Mouse (Mus musculus) neural tube, embryonic 15.5 days (tissue): ENCODE data around the gene AY358078. TPM values are rescaled to one million over a fixed set of nuclear protein-coding genes. Genes with fewer than 3 reads are reported as not detected.
"Not testable (repeated sequence)": the region's sequence is repeated elsewhere in the genome, so short reads cannot be mapped to it uniquely, and the experiment has no call there.

Experiments
- ATAC-seq: fragments of 200-750 bp; cut with Nextera tagmentation; 2 replicates; pipeline ENCODE4 v1.8.0; 2017; ENCODE audit warnings: mild to moderate bottlenecking, moderate TSS enrichment, moderate library complexity; ENCODE audit not compliant: low FRiP score
- H3K27ac ChIP-seq: fragments of 300-500 bp; sonication (generic); replicated peaks from 2 replicates; pipeline ENCODE4 v1.5.1; 2015; ENCODE audit warnings: mild to moderate bottlenecking, inconsistent platforms
- H3K27me3 ChIP-seq: fragments of 300-500 bp; sonication (generic); replicated peaks from 2 replicates; pipeline ENCODE4 v1.6.1; 2015; ENCODE audit warnings: inconsistent platforms
- H3K36me3 ChIP-seq: fragments of 300-500 bp; sonication (generic); 2 replicates; pipeline ENCODE4 v1.6.1; 2015; ENCODE audit warnings: inconsistent platforms
- H3K4me1 ChIP-seq: fragments of 300-500 bp; sonication (generic); 2 replicates; pipeline ENCODE4 v1.6.1; 2015; ENCODE audit warnings: inconsistent platforms
- H3K4me2 ChIP-seq: fragments of 300-500 bp; sonication (generic); 2 replicates; pipeline ENCODE4 v1.6.1; 2015; ENCODE audit warnings: inconsistent platforms, mild to moderate bottlenecking, moderate library complexity
- H3K4me3 ChIP-seq: fragments of 300-500 bp; sonication (generic); replicated peaks from 2 replicates; pipeline ENCODE4 v1.5.1; 2015; ENCODE audit warnings: mild to moderate bottlenecking, inconsistent platforms
- H3K9ac ChIP-seq: fragments of 300-500 bp; sonication (generic); replicated peaks from 2 replicates; pipeline ENCODE4 v1.6.1; 2015; ENCODE audit warnings: mild to moderate bottlenecking, inconsistent platforms
- H3K9me3 ChIP-seq: fragments of 300-500 bp; sonication (generic); replicated peaks from 2 replicates; pipeline ENCODE4 v1.6.1; 2016; ENCODE audit warnings: inconsistent platforms
- WGBS: fragments of 180-500 bp; shearing (Covaris S2); methylation state at CpG from one replicate; pipeline ENCODE4 v1.1.7; 2015; ENCODE audit warnings: mixed read lengths; 5-methylcytosine and 5-hydroxymethylcytosine counted together
- polyA plus RNA-seq: library from polyadenylated mRNA; unstranded; fragments of >200 nt; fragmentation: Nextera tagmentation; extraction: Ambion mirVana; gene quantifications from 2 replicates; pipeline ENCODE4 v1.2.1, GENCODE M21; 2015

The AY358078 gene
- polyA plus RNA-seq, result not detected in 2 replicates

DNA sequence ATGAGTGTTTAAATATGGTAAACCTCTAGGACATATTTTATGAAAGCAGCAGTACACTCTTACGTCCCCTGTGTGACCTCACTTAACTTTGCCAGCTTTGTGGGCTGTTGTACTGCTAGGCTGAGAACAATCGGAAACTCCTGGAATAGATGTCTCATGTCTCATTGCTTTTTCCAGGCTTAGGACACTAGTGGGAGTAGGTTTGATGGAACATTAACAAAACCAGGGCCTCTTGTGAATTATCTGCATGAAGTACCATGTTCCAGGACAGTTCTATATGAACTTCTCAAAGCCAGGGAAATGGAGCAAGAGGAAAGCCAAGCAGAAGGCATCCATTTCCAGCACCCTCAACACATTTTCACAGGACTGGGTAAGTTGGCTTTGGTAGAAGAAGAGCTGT is at the start of gene AY358078:
AY358078 (plus strand) TSS at position 301 of the 400 bp plus-strand sequence.
- no peak within 1 kb of the TSS for H3K27ac ChIP-seq
- no peaks in the 10 kb centered on the region for H3K36me3 ChIP-seq
- H3K27me3 ChIP-seq, result no peaks in the 10 kb centered on the region
- ATAC-seq, result no peak
- WGBS, result 92% methylated on average over 2 of the region's 2 CpGs
- no peak within 1 kb of the TSS for H3K4me3 ChIP-seq
- H3K4me1 ChIP-seq, result no peaks in the 10 kb centered on the region
- no peak within 1 kb of the TSS for H3K9ac ChIP-seq
- no peaks in the 10 kb centered on the region for H3K9me3 ChIP-seq
- H3K4me2 ChIP-seq, result no peak within 1 kb of the TSS

DNA sequence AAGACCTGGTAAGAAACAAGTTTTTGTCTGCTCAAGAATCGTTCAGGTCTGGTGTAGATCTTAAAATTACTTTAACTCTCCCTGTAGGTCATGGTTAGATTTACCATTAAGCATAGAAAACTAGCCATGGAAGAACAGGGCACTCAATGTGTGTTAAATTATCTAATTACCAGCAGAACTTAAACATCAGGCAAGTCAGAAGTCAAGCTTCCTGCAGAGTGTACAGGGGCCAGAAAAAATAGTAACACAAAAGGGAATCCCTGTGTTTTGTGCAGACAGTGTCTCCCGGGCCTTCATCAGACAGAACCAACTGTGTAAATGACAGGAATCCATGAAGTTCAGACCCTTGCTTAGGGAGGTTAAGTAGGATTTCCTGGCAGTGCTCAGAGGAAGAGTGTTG is 43.9 kb upstream of the AY358078 start:
- no peaks in the 10 kb centered on the region for H3K36me3 ChIP-seq
- H3K27me3 ChIP-seq, result no peaks in the 10 kb centered on the region
- 76% methylated on average over 2 of the region's 2 CpGs for WGBS
- H3K27ac ChIP-seq, result no peak overlapping the region
- no peak overlapping the region for H3K4me3 ChIP-seq
- no peak overlapping the region for H3K4me2 ChIP-seq
- no peak overlapping the region for H3K9ac ChIP-seq
- no peaks in the 10 kb centered on the region for H3K4me1 ChIP-seq
- no peaks in the 10 kb centered on the region for H3K9me3 ChIP-seq
- ATAC-seq, result no peak

DNA sequence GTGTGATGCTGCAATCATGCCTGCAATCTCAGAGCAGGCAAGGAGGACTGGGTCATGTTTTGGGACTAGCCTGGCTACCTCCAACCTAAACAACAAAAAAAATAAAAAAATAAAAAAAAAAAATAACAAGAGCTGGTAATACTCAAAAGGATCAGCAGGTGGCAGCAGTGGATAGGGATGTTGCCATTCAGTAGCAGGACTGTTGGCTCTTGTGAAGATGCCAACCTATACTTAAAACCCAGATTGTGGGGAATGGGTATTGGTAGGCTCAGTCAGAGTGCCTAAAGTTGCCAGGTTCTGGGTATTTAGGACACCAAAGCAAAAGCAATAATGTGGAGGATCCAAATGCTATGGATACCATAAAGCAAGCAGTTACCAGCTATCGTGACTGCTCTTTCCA is 28.5 kb upstream of the AY358078 start:
- not testable (repeated sequence) for H3K4me1 ChIP-seq, H3K36me3 ChIP-seq, ATAC-seq, H3K9ac ChIP-seq, H3K27me3 ChIP-seq, H3K4me2 ChIP-seq, H3K27ac ChIP-seq, H3K4me3 ChIP-seq, H3K9me3 ChIP-seq
- WGBS, result 92% methylated on average over 1 of the region's 1 CpGs

DNA sequence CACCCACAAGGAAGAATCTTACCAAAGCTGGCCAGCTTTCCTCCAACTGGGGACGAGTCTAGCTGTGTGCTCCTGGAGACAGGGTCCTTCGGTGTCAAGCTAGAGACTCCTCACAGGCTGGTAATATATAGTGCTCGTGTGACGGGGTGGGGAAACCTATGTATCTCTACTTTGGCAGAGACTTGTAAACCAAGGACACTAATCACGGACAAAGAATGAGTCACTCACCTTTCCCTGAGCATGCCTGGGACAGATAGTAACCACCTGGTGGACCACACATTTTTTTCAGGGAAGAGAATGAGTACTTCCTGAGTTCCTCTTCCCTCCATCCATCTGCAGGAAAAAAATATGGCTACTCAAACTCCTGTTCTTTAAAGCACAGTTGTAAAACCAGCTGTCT is 26.4 kb upstream of the AY358078 start, which contains the start of gene Ang4:
Ang4 (minus strand) TSS at position 101 of the 400 bp plus-strand sequence.
- H3K4me2 ChIP-seq, result no peak within 1 kb of the TSS
- ATAC-seq, result no peak
- no peak within 1 kb of the TSS for H3K27ac ChIP-seq
- no peak within 1 kb of the TSS for H3K9ac ChIP-seq
- H3K9me3 ChIP-seq, result no peaks in the 10 kb centered on the region
- H3K4me1 ChIP-seq, result no peaks in the 10 kb centered on the region
- WGBS, result 86% methylated on average over 5 of the region's 5 CpGs
- no peaks in the 10 kb centered on the region for H3K27me3 ChIP-seq
- H3K36me3 ChIP-seq, result no peaks in the 10 kb centered on the region
- H3K4me3 ChIP-seq, result no peak within 1 kb of the TSS

DNA sequence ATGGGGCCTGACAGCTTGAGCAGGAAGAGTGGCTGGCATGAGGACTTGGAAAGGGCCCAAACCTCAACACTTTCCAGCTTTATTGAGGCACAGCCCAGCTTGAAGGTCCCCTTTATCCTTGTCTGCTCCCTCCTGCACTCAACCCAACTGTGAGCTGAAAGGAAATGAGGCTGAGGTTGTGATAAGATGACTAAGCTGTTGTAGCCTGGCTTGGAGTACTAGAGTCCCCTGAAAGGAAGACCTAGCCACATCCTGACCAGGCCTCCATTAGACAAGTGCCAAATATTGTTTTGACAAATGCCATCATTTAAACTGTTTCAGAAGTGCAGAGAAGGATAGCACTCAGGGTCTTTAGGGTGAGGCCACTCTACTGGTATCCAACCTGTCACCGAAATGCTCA is 22.1 kb upstream of the AY358078 start:
- Histone ChIP-seq H3K9me3 (no peaks in the 10 kb centered on the region), H3K4me3 (no peak overlapping the region), H3K9ac (no peak overlapping the region), H3K4me2 (no peak overlapping the region), H3K27me3 (no peaks in the 10 kb centered on the region), H3K27ac (no peak overlapping the region), H3K36me3 (no peaks in the 10 kb centered on the region), H3K4me1 (no peaks in the 10 kb centered on the region)
- WGBS, result 100% methylated on average over 1 of the region's 1 CpGs
- ATAC-seq, result no peak

DNA sequence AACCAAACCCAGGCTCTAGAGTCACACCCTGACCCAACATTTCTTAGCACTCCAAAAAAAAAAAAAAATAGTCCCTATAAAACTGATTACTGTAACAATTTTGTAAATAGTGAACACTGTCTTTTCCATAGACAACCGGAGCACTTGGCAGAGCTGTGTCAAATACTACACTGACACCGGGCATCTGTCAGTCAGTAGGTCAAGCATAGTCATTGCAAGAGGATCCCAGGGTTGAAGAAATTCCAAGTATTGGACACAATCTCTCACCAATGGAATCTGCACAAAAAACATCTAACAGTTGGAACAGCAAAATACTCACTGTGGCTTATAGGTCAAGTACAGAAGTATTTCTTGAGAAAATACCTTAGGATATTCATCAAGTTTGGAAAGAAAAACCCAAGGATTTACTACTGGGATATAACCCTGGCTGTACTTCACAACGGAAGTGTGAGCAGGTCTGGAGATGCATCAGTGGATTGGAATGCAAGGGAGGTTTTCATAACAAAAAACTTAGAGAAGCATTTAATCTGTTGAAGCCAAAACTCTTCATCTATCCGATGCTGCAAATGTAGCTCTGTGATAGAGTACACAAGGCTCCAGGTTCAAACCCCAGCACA is 20.9 kb upstream of the AY358078 start:
- no peak overlapping the region for H3K4me2 ChIP-seq
- H3K36me3 ChIP-seq, result no peaks in the 10 kb centered on the region
- no peak for ATAC-seq
- H3K9ac ChIP-seq, result no peak overlapping the region
- no peaks in the 10 kb centered on the region for H3K27me3 ChIP-seq
- 87% methylated on average over 4 of the region's 4 CpGs for WGBS
- no peaks in the 10 kb centered on the region for H3K9me3 ChIP-seq
- no peak overlapping the region for H3K27ac ChIP-seq
- H3K4me1 ChIP-seq, result no peaks in the 10 kb centered on the region
- no peak overlapping the region for H3K4me3 ChIP-seq

DNA sequence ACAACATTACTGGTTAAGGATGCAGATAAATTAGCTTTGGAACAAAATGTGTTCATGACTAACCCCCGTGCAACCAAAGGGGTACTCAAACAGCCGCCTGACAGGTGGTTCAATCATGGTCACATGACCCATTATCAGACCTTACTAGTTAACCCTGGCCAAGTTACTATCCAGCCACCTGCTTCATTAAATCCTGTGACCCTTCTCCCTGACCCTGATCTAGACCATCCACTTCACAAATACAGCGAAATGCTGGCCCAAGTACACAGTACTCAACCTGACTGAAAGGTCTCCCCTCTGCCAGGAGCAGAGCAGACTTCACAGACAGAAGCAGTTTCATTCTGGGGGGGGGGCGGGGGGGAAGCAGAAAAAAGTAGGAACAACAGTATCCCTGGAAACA is 13.5 kb upstream of the AY358078 start:
- Histone ChIP-seq H3K9me3 (no peaks in the 10 kb centered on the region), H3K27ac (no peak overlapping the region), H3K9ac (no peak overlapping the region), H3K4me2 (no peak overlapping the region), H3K4me1 (no peaks in the 10 kb centered on the region), H3K4me3 (no peak overlapping the region), H3K27me3 (no peaks in the 10 kb centered on the region), H3K36me3 (no peaks in the 10 kb centered on the region)
- no peak for ATAC-seq
- 74% methylated on average over 4 of the region's 4 CpGs for WGBS

DNA sequence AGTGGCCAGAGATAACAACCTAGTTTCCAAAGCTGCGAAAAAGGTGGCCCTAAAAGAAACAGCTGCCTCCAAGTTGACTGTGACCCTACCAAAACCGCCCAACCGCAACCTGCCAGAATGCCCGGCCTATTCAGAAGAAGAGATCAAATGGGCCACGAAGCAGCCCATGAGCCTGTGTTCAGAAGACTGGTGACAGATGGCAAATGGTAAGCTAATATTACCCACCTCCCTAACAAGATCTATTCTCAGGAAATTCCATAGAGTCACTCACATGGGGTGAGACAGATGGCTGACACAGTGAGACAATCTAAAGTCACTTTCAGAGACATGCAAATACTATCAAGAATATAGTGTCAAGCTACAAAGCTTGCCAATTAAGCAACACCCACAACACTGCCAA is 12.8 kb upstream of the AY358078 start:
- WGBS, result 58% methylated on average over 5 of the region's 5 CpGs
- peak; percentile 55; the same call in 1 of the 2 replicates for ATAC-seq
- H3K4me3 ChIP-seq, result no peak overlapping the region
- no peaks in the 10 kb centered on the region for H3K9me3 ChIP-seq
- H3K36me3 ChIP-seq, result no peaks in the 10 kb centered on the region
- H3K4me1 ChIP-seq, result no peaks in the 10 kb centered on the region
- no peak overlapping the region for H3K27ac ChIP-seq
- no peak overlapping the region for H3K9ac ChIP-seq
- no peak overlapping the region for H3K4me2 ChIP-seq
- no peaks in the 10 kb centered on the region for H3K27me3 ChIP-seq

DNA sequence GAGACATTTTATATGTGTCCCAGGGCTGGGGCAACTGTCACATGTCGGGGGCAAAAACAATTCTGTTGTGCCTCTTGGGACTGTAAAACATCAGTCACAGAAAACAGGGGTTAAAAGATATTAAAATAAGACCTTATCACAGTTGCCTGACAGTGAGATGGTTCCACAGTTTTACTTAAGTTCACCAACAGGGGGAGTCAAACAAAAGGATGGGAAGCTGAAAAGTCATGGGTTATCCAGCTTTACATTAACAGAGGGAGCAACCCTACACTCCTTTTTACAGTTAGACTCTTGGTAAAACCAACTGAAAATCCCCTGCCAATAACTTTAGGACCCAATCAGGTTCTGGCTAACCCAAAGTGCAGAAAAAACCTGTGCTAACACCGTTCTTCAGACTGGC is 10.7 kb upstream of the AY358078 start:
- Histone ChIP-seq H3K36me3 (no peaks in the 10 kb centered on the region), H3K27me3 (no peaks in the 10 kb centered on the region), H3K9ac (no peak overlapping the region), H3K9me3 (no peaks in the 10 kb centered on the region), H3K4me3 (no peak overlapping the region), H3K4me1 (no peaks in the 10 kb centered on the region; the same call in none of the 2 replicates), H3K4me2 (no peak overlapping the region), H3K27ac (no peak overlapping the region)
- no peak for ATAC-seq
- WGBS, result 90% methylated on average over 2 of the region's 2 CpGs

DNA sequence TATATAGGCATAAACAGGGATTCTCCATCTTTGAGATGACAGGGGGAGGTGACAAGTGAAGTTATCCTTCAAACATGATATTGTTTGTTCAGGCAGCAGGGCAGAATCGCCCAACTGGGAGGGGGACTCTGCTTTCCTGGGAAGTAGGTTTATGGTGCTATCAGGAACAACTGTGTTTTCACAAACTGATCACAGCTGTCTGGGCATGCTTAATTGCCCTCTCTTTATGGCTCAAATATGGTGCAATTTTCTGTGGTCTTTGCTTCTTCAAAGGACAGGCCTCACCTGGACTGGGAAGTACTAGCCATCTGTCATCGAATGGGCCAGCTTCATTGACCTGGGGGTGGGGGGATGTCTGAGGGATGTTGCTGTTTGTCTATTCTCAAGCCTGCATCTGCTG is 5.7 kb upstream of the AY358078 start:
- WGBS, result 16% methylated on average over 2 of the region's 2 CpGs
- Histone ChIP-seq H3K36me3 (no peaks in the 10 kb centered on the region), H3K4me3 (no peak overlapping the region), H3K9me3 (no peaks in the 10 kb centered on the region), H3K9ac (no peak overlapping the region), H3K27me3 (no peaks in the 10 kb centered on the region), H3K4me1 (no peaks in the 10 kb centered on the region; the same call in none of the 2 replicates), H3K4me2 (no peak overlapping the region), H3K27ac (no peak overlapping the region)
- ATAC-seq, result peak; percentile 53; the same call in 1 of the 2 replicates

DNA sequence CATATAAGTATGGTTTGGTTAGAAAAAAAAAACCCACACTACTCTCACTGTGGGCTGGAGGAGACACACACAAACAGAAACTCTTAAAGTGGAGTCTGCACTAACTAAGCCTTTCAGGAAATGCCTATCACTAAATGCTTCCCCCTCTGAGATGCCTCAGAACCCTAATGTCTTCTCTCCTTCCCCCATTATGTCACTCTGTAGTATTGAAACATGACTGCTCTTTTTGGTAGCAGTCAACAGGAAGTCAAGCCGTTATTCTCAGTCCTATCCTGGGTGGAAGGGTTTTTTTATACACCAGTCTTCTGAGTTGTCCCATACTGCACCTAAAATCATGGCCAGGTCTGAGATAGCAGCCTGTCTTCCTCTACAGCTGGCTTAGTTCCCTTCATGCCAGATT is 26.8 kb downstream of the AY358078 start:
- 80% methylated on average over 1 of the region's 1 CpGs for WGBS
- no peaks in the 10 kb centered on the region for H3K4me1 ChIP-seq
- no peak overlapping the region for H3K27ac ChIP-seq
- H3K9me3 ChIP-seq, result no peaks in the 10 kb centered on the region
- no peak overlapping the region for H3K4me2 ChIP-seq
- H3K4me3 ChIP-seq, result no peak overlapping the region
- H3K27me3 ChIP-seq, result no peaks in the 10 kb centered on the region
- no peaks in the 10 kb centered on the region for H3K36me3 ChIP-seq
- no peak for ATAC-seq
- H3K9ac ChIP-seq, result no peak overlapping the region

DNA sequence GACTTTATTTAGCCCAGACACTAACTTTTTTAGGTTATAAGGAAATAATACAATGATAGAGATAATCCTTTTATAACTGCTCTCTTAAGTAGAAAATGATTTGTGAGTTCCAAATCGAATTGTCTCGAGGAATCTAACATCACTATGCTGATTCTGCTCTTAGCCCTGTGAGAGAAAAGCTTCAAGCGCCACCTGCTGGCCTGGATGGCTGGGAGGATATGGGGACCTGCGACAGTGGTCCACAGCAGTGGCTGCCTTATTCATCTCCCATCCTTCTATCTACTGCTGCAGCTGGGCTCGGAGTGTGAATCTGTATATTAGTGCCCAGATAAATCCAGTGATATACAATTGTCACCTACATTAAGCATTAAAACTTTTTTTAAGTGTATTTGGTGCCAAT is 28.0 kb downstream of the AY358078 start:
- not testable (repeated sequence) for H3K4me2 ChIP-seq, H3K27ac ChIP-seq, H3K27me3 ChIP-seq, H3K4me1 ChIP-seq, H3K4me3 ChIP-seq, H3K9me3 ChIP-seq, H3K36me3 ChIP-seq, H3K9ac ChIP-seq
- 38% methylated on average over 5 of the region's 5 CpGs for WGBS
- peak; percentile 86 for ATAC-seq
